Mouse (Mus musculus) thymus, postnatal 36 days (tissue): ENCODE results near the gene Sidt1.

Experiments used
- DNase-seq, 2 experiments: peaks; one replicate each; pipeline ENCODE4 v3.0.0; 2022; ENCODE audit warnings: mixed read lengths in 2 of 2

Gene Sidt1

DNA sequence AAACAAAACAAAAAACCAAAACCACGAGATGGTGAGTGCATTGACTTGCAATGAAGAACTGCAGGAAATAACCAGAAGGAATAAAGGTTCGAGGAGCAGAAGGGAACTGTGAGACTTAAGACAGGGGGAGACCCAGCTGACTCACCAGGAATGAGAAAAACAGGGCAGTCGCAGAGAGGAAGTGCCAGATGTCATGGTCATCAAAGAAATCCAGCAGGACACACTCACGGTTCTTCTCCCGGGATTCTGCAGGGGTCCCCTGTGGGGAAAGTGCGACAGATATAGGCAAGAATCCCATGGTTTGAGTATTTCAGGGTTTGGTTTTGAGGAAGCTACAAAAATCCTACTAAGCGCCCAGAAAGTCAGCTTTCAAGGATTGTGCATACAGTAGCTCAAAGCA, 89.7 kb downstream of the Sidt1 start:
- DNase-seq, result no peak

DNA sequence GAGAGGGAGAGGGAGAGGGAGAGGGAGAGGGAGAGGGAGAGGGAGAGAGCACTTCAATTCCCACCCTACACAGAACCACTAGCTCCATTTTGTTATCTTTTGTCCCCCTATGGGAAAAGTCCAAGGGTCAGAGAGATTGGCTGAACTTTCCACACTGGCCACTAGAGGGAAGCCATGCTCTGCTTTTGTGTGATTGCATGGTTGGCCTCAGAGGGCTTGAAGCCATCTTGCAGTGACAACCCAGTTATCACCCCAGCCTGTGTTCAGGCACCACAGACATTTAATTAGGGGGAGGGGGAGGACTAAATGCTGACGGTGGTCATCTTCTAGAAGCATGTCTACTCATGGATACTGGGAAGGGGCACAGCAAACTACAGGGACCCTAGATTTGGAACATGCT, 90.4 kb downstream of the Sidt1 start:
- peak; percentile 61 to 65 for DNase-seq

DNA sequence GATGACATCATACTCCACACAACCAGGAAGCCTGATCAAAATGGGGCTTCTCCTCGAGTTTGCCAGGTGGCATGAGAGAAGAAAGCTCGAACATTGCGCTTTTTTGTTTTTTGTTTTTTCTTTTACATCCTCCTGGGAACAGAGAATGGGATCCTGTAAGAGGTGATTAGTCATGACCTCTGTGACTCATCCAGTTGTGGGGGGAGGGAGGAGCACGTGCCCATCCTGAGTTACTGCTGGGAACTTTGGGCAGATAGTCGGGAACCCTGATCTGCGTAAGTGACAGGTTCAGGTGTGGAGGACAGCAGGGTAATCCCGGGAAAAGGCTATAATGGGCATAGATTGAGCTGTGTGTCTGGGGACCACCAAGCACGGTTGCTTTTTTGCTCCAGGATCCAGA, 92.6 kb downstream of the Sidt1 start:
- DNase-seq, result no peak

DNA sequence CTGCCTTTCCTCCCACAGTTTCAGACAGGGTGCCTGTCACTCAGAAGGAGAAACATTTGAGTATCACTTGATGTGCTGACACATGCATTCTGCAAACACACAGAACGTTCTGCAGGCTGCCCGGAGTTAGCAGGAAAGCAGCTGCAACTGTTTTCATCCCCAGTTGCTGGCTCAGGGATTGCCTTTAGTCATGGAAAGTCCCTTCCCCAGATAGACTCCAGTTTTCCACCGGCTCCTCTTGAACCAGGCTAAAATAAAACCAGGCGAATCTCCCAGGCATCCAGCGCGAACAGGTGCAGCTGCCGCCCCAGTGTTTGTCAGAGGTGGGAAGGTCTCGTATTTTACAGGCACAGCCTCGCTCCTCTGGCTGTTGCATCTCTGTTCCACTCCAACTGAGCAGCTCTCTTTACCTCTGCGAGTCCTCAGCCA, 94.1 kb downstream of the Sidt1 start:
- DNase-seq, result no peak

DNA sequence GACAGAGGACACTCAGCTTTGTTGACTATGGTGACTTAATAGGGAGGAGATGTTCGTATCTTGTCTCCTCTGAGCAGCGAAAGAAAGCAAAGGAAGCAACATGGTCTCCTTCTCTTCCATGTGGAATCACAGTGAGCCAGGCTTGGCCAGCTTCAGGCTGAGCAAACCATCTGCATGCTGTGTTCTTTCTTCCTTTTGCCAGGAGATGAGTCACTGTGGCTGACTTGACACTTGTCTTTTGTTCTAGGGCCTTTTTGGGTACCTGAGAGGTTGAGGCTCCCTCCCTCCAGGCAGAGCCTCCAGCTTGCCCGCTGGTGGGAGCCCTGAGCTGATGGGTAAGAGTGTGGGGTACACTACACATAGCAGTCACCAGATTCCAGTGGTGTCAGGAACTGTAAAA, 95.2 kb downstream of the Sidt1 start:
- no peak for DNase-seq

DNA sequence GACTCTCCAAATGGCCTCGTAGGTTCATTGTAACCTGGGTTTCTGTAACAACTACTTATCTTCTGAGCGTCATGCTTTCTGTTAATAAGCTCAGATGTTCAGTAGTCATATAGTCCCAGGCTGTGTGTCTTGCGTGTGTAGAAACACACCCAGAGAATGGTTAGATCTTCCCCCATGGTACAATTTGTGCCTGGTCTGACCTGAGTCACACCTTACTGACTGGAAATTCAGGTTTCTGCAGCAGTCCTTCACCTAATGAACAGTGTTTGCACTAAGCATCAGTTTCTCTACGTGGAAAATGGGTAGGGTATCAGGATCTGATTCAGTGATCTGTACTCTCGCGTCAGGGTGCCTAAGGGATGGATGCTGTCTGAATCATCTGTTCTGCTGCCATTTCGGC, 100.0 kb downstream of the Sidt1 start:
- DNase-seq, result no peak

DNA sequence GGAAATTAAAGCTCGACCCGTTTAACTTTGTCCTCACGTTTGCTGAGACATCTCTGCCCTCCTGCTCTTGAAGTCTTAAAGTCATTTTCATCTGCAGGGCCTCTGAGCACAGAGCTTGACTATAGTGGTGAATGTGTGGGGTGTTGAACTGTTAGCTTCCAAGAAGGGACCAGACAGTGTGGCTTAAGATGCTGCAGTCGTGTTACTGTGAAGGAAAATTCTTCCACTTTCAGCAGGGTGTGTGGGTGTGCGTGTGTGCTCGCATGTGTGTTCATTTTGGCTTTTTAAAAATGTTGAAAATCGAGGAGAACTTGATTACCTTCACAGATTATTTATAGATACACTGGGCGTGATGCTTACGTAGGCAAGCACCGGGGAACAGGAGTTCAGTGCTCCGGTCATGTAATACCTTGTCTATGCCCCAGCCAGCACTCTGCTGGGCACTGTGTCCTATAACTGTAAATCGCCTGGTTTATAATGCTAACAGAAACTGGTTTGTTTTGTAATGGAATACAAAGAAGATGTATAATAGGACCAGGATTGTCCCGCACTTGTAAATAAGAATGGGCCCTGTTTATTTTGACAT, 106.2 kb downstream of the Sidt1 start:
- no peak for DNase-seq

DNA sequence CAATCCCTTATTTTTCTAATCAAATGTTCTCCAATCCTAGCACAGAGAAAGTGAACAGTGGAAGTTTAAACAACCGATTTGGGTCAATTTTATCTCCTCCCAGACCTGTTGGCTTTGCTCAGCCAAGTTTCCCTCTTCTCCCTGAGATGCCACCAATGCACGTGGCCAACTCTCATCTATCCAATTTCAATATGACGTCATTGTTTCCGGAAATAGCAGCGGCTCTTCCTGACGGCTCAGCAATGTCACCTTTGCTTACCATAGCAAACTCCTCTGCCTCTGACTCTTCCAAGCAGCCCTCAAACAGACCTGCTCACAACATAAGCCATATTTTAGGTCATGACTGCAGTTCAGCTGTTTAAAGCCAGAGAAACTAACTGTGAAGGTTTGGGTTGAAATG, 111.5 kb downstream of the Sidt1 start:
- no peak for DNase-seq

DNA sequence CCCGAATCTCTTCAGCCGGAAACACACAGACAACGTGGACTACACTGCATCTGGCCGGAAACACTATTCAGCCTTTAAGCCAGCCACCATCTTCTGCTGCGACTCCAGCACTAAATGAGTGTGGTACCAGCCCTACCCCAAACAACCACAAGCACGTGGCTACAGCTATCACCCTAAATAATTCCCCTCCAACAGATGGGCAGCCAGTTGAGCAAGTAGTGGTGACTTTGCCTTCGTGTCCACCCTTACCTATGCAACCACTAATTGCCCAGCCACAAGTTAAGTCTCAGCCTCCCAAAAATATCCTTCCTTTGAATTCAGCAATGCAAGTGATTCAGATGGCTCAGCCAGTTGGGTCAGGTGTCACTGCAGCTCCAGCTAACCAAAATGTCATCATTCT, 116.6 kb downstream of the Sidt1 start:
- no peak for DNase-seq

DNA sequence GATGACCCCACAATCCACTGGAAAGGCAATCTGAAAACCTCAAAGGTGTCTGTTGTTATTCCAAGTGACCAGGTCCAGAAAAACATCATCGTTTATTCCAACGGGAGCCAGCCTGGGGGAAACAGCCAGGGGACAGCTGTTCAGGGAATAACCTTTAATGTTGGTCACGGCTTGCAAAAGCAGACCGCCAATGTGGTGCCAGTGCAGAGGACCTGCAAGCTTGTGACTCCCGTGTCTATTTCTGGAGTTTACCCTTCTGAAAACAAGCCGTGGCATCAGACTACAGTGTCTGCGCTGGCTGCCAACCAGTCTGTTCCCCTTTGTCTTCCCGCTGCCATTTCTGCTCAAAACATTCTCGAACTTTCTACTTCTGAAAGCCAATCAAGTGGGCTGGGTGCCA, 117.5 kb downstream of the Sidt1 start:
- DNase-seq, result no peak

DNA sequence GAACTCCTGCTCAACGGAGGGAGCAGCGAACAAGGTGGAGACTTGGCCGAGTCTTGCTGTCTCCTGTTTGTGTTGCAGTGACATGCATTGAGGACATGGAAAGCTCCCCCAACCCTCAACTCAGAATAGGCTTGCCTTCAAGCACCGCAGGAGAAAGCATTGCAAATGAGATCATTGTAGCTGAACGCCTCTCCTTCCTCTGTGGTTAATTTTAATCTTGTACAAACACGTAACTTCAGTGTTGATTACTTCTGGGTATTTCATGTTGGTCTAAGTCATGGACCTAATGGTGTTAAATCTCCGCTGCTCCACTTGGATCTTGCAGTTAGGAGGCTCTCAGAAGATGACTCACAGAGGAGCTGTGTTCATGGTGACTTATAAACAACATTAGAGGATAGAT, 120.3 kb downstream of the Sidt1 start:
- DNase-seq, result no peak

DNA sequence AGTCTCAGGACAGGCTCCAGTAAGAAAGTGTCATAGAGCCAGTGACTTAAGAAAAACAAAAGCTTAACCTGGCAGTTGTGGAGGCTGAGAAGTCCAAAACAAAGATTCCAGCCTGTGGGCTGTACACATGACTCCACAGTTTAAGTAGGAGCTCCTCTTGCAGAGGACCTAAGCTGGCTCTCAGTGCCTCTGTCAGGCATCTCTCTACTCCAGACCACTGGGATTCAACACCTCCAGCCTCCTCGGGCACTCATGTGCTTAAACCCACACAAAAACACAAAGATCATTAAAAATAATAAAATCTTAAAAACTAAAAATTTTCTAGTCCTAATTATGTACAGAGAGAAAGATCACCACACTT, 122.0 kb downstream of the Sidt1 start:
- DNase-seq, result no peak

DNA sequence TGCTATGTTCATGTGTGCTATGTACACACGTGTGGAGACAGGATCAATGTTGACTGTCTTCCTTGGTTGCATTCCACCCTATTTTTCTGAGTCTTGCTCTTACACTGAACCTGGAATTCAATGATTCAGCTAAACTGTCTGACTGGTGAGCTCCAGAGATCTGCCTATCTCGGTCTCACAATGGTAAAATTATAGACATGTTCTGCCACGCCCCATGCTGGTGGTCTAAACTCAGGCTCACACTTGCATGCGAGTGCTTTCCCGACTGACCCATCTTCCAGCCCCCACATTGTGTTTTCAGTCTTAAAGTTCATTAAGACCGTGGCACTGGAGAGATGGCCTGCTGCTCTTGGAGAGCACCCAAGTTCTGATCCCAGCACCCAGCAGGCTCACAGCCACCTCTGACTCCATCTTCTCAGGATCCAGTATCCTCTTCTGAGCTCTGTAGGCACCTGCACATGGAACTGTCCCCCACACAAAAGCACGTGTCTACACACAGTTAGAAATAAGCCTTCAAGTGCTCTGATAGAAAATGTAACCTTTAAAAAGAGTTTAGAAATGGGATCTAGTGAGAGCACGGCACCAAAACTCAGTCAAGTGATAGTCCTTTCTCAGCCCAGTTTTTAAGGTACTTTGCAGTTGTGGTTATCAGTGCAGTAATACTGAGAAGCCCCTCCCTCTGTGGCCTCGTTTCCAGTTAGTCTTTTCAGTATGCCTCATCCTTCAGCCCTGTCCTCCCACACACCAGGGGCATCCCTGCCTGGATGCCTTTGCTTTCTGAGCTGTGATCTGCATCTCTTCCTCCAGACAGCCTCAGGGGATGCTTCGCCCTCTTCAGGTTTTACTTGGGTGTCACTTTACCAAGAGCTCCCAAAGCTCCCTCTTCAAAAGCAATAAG, 122.6 kb downstream of the Sidt1 start:
- DNase-seq, result no peak

DNA sequence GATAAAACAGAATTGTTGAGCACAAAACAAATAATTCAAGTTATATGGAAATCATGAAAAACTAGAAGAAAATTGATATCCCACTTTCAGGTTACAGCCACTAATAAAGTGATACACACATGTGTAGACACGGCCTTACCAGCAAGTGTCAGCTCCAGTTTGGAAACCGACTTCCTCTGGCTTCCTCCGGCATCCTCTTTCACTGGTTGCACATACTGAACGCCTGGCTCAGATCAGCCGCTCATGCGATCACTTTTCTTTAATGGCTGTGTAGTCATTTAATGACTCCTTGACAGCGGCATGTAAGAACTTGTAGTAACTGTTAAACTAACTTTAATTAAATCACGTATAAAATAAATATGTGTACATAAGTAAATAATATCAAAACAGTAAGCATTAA, 127.0 kb downstream of the Sidt1 start:
- DNase-seq, result no peak

DNA sequence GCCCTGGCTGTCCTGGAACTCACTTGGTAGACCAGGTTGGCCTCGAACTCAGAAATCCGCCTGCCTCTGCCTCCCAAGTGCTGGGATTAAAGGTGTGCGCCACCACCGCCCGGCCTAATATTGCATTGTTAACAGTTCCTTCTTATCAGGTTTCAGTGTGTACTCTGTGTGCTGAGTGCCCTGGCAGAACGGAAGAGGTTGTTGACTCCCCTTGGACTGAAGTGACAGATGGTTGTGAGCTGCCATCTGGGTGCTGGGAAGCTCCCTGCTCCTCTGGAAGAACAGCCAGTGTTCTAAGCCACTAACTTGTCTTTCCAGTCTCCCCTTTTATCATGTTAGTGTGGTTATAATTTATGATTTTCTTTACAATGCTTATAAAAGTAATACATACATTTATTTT, 128.7 kb downstream of the Sidt1 start:
- no peak for DNase-seq

DNA sequence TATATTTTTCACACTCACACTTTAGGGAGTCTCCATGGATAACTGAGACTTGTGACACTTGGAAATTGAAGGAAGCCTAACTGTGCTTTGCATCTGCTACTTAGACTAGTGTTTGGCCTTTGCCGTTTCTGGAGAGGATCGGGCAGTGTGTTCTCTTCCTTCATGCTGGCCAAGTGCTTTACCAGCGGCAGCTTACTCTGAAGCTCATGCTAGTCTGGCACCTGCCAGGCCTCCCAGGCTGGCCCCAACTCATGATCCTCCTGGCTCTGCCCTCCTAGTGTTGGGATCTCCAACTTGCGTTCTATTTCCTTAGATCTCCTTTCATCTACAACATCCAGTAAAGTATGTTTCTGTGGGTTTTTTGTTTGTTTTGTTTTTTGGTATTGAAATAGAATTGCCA, 132.8 kb downstream of the Sidt1 start:
- no peak for DNase-seq

DNA sequence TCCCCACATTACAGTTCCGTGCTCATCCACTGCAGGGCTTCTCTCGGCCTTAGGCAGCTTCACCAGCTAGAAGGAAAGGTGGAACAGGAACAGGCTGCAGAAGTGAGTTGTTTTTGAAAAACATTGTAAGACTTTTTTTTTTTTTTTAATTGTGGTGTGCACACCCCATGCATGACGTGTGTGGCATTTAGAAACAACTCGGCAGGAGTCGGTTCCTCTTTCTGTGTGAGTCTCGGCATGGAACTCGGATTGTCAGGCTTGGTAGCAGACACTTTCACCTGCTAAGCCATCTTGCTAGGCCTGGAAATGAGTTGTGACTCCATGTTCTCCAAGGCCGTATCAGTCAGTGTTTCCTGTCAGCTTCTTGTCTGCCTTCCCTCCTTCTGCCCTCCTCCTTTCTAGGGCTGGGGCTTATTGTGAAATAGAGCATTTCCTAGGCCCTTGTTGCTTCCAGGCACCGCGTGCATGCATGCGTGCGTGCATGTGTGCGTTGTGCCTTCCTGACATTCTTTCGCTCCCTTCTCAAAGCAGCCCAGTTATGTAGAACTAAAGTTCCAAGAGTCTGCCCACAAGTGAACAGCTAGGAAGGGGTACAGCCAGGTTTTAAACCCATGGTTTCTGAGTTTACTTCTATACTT, 133.8 kb downstream of the Sidt1 start:
- DNase-seq, result no peak

DNA sequence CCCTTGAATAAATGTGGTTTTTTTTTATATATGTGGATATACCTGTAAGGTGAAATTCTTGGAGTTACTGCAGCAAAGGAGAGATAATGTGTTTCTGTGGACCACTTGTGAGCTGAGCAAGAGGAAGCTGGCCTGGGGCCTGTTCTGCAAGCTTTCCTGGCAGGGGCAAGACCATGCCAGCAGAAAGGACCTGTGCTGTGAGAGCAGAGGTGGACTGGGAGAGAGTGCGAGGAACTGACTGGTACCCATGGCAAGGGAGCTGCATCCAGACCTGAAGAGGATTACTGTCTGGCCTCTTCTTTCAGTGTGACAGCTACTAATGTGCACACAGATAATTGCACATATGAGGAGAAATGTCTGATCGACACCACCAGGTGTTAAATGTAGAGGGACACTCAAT, 142.0 kb downstream of the Sidt1 start:
- no peak for DNase-seq
